Mouse (Mus musculus): ENCODE results near the gene Trim33.

DNA sequence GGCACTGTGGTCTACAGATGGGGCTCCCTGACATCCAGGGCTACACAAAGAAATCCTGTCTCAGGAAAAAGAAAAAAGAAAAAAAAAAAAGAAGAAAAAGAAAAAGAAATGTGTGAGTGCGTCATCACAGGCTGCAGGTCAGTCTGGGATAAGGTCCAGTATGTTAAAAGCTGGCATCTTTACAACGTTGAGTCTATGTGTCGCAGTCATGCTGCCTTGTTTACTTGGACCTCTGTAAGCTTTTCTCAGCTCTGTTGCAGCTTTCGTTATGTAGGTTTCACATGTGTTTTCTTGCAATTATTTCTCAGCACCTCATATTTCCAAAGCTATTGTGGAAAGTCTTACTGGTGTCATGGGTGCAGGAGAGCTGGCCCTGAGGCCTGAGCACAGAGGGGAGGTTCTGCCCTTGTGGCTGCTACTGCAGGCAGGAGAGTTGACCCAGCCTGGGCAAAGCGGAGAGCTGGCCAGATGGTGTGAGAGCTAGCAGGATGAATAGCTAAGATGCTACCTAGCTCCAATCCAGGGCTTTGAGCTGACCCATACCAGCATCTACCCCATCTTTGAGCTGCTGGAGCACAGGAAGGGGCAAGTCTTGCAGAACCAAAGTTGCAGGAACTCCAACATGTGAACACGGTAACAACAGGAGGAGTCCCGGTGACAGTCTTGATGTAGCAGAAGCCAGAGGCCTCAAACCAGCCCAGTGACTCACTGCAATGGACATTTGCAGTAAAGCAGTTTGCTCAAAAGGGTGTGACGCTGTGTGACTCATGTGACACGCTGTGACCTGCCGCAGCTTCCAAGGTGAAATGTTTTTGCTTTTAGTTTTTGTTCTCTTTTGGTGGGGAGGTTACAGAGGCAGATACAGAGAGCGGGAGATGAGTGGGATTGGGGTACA is 127.0 kb downstream of the Trim33 start:
- no peak for TF ChIP-seq EP300 (IDR thresholded peaks at IDR 0.05; ENCODE audit: low read depth)
- no peak for TF ChIP-seq CTCF (IDR thresholded peaks at IDR 0.05; ENCODE audit: low read depth)

Measured in liver, postnatal 0 days (tissue).